In genomic region chr11:62878728-62879127, GRCm38 (mm10) we compare ENCODE assay signal across 8 mouse cellular contexts. TPM values are rescaled to one million over a fixed set of nuclear protein-coding genes. Genes with fewer than 3 reads are reported as not detected.
DNase-seq lines count a peak whose midpoint lies in the region; ATAC-seq and TF ChIP-seq lines count a peak whose summit lies in the region.

No protein-coding gene starts in this region.

- peaks cover 21% of the 10 kb centered on the region for H3K36me3 ChIP-seq in megakaryocyte, embryonic 14.5 days (replicated peaks; ENCODE audit: low read length)
- H3K36me3 ChIP-seq in intestine, postnatal 0 days (ENCODE audit: control insufficient read depth, insufficient read depth): peaks cover 7% of the 10 kb centered on the region; the same call in 1 of the 2 replicates

- peak overlapping the region; percentile 72 for H3K4me2 ChIP-seq in intestine, postnatal 0 days (replicated peaks; ENCODE audit: low read depth)

- H3K9me3 ChIP-seq in megakaryocyte, embryonic 14.5 days: no peaks in the 10 kb centered on the region
- H3K9me3 ChIP-seq in intestine, postnatal 0 days (ENCODE audit: control insufficient read depth): no peaks in the 10 kb centered on the region

- no peak for TF ChIP-seq CTCF in intestine, postnatal 0 days (IDR thresholded peaks at IDR 0.05; ENCODE audit: low read depth)

- peaks cover 3% of the 10 kb centered on the region for H3K27me3 ChIP-seq in megakaryocyte, embryonic 14.5 days (replicated peaks)
- no peaks in the 10 kb centered on the region for H3K27me3 ChIP-seq in intestine, postnatal 0 days (replicated peaks; ENCODE audit: control insufficient read depth, insufficient read depth, low read length)

- intact Hi-C loops in left cerebral cortex, postnatal 14 days (cut with DNase I): no loop called here

- peak overlapping the region; percentile 99 for H3K4me3 ChIP-seq in megakaryocyte, embryonic 14.5 days (replicated peaks)
- peak overlapping the region; percentile 70 for H3K4me3 ChIP-seq in intestine, postnatal 0 days (ENCODE audit: low read depth, low read length)

- H3K9ac ChIP-seq in intestine, postnatal 0 days (ENCODE audit: low read depth, low read length): no peak overlapping the region

- WGBS in intestine, postnatal 0 days: 15% methylated on average over 9 of the region's 9 CpGs

- peak; percentile 39 for DNase-seq in cerebellum, adult 11-12 months
- peak; percentile 19 for DNase-seq in skeletal muscle tissue, adult 2 months (ENCODE audit: low read depth, low spot score)
- DNase-seq in adrenal gland, postnatal 10 days: no peak
- DNase-seq in left cerebral cortex, postnatal 14 days (ENCODE audit: low spot score in 2 of 2): no peak

- ATAC-seq in cerebellum, adult (ENCODE audit: insufficient number of reproducible peaks, low FRiP score, low TSS enrichment): no peak
- ATAC-seq in megakaryocyte, adult 5-6 weeks (ENCODE audit: poor library complexity, severe bottlenecking): no peak
- ATAC-seq in intestine, postnatal 0 days: 0 out of 2 replicates have a peak, but pooled peaks have one; percentile 16

- no peak overlapping the region for H3K27ac ChIP-seq in intestine, postnatal 0 days (ENCODE audit: low read depth, low read length)

- H3K4me1 ChIP-seq in megakaryocyte, embryonic 14.5 days: peaks cover 35% of the 10 kb centered on the region
- no peaks in the 10 kb centered on the region for H3K4me1 ChIP-seq in intestine, postnatal 0 days (replicated peaks; ENCODE audit: control insufficient read depth, insufficient read depth, low read length)

RNA-seq across cellular contexts. Expression of gene Tvp23b, which starts 0.5 kb away (rescaled TPM):
- polyA plus RNA-seq in megakaryocyte, embryonic 14.5 days (2012; ENCODE audit: insufficient read depth, low replicate concordance): 2.0 TPM in 1 of 2 replicates, not detected in the other
- total RNA-seq in megakaryocyte, adult 5-6 weeks (2015): 20.4 and 21.3 TPM in 2 replicates
- 16.9 and 19.1 TPM in 2 replicates for total RNA-seq in megakaryocyte, adult 5-6 weeks (2017)
- polyA plus RNA-seq in intestine, postnatal 0 days (2015; fragmentation: Nextera tagmentation; extraction: Ambion mirVana): 53.4 and 57.2 TPM in 2 replicates
- 10 to 100 TPM; 34.5 to 35.9 TPM for total RNA-seq in adrenal gland, postnatal 10 days (2021)
- 10 to 100 TPM; 23.8 to 23.9 TPM for total RNA-seq in left cerebral cortex, postnatal 14 days (2021)

RNA-seq across cellular contexts. Expression of gene Fbxw10, which starts 31.9 kb away (rescaled TPM):
- polyA plus RNA-seq in megakaryocyte, embryonic 14.5 days (2012; ENCODE audit: insufficient read depth, low replicate concordance): 0.36 TPM in 1 of 2 replicates, not detected in the other
- total RNA-seq in megakaryocyte, adult 5-6 weeks (2015): 0.41 and 1.3 TPM in 2 replicates
- 1.7 and 1.8 TPM in 2 replicates for total RNA-seq in megakaryocyte, adult 5-6 weeks (2017)
- polyA plus RNA-seq in intestine, postnatal 0 days (2015; fragmentation: Nextera tagmentation; extraction: Ambion mirVana): 0.14 and 0.17 TPM in 2 replicates
- under 1 TPM; 0.94 to 0.99 TPM for total RNA-seq in adrenal gland, postnatal 10 days (2021)
- under 1 TPM; 0.53 to 0.64 TPM for total RNA-seq in left cerebral cortex, postnatal 14 days (2021)

RNA-seq across cellular contexts. Expression of gene Trim16, which starts 58.7 kb away (rescaled TPM):
- 0.47 and 3.6 TPM in 2 replicates for polyA plus RNA-seq in megakaryocyte, embryonic 14.5 days (2012; ENCODE audit: insufficient read depth, low replicate concordance)
- total RNA-seq in megakaryocyte, adult 5-6 weeks (2015): 15.4 and 25.5 TPM in 2 replicates
- total RNA-seq in megakaryocyte, adult 5-6 weeks (2017): 21.4 and 22.8 TPM in 2 replicates
- polyA plus RNA-seq in intestine, postnatal 0 days (2015; fragmentation: Nextera tagmentation; extraction: Ambion mirVana): 10.8 and 11.5 TPM in 2 replicates
- total RNA-seq in adrenal gland, postnatal 10 days (2021): 10 to 100 TPM; 14.9 to 19.1 TPM
- 1 to 10 TPM; 3.5 to 4.6 TPM for total RNA-seq in left cerebral cortex, postnatal 14 days (2021)

Comparison
In these comparisons a context has a peak if more than half of its experiments do, and no peak if none do; other contexts are left out.
1. DNase-seq: peak in cerebellum, adult 11-12 months (single experiment) and skeletal muscle tissue, adult 2 months (single experiment); none in adrenal gland, postnatal 10 days (single experiment) and left cerebral cortex, postnatal 14 days (0 of 2).